Mouse (Mus musculus): ENCODE results near the gene Tgoln1. TPM values are rescaled to one million over a fixed set of nuclear protein-coding genes. Genes with fewer than 3 reads are reported as not detected.

Gene Tgoln1
- polyA plus RNA-seq, 1 experiment from 2014 or later: 120 TPM

GRCm38 (mm10) chr6:72600771-72601170 lies 16.0 kb downstream of the Tgoln1 start:
- Histone ChIP-seq H3K27ac (ENCODE audit: low read length) (no peak overlapping the region), H3K9me3 (ENCODE audit: low read length) (no peaks in the 10 kb centered on the region), H3K27me3 (replicated peaks; ENCODE audit: insufficient read depth, low read length) (no peaks in the 10 kb centered on the region), H3K36me3 (ENCODE audit: insufficient read depth, low read length) (0 out of 2 replicates have a peak, but pooled peaks cover 10% of the 10 kb centered on the region), H3K4me2 (replicated peaks; ENCODE audit: low read depth, low read length) (no peak overlapping the region), H3K9ac (replicated peaks; ENCODE audit: low read depth) (no peak overlapping the region), H3K4me3 (ENCODE audit: low read depth, low read length) (no peak overlapping the region), H3K4me1 (ENCODE audit: insufficient read depth, low read depth, low read length) (peaks cover 24% of the 10 kb centered on the region)
- 81% methylated on average over 12 of the region's 12 CpGs for whole genome bisulfite sequencing
- ATAC-seq (no peak), DNase-seq (ENCODE audit: low spot score) (no peak)
- no peak for TF ChIP-seq CTCF (IDR thresholded peaks at IDR 0.05)
- no peak for TF ChIP-seq EP300 (IDR thresholded peaks at IDR 0.05)

GRCm38 (mm10) chr6:72600216-72600615 lies 16.6 kb downstream of the Tgoln1 start:
- peaks cover 24% of the 10 kb centered on the region for H3K4me1 ChIP-seq (ENCODE audit: insufficient read depth, low read depth, low read length)

GRCm38 (mm10) chr6:72598791-72599557 lies 17.8 kb downstream of the Tgoln1 start:
- ATAC-seq (peak; percentile 11), DNase-seq (ENCODE audit: low spot score) (peak; percentile 53)

More at GRCm38 (mm10) chr6:72600216-72600615, 16.6 kb downstream of the Tgoln1 start:
- Histone ChIP-seq H3K9me3 (ENCODE audit: low read length) (no peaks in the 10 kb centered on the region), H3K9ac (replicated peaks; ENCODE audit: low read depth) (no peak overlapping the region), H3K27ac (ENCODE audit: low read length) (no peak overlapping the region), H3K36me3 (ENCODE audit: insufficient read depth, low read length) (0 out of 2 replicates have a peak, but pooled peaks cover 7% of the 10 kb centered on the region), H3K27me3 (replicated peaks; ENCODE audit: insufficient read depth, low read length) (no peaks in the 10 kb centered on the region), H3K4me2 (replicated peaks; ENCODE audit: low read depth, low read length) (no peak overlapping the region), H3K4me3 (ENCODE audit: low read depth, low read length) (no peak overlapping the region)
- no peak for TF ChIP-seq CTCF (IDR thresholded peaks at IDR 0.05)
- TF ChIP-seq EP300 (IDR thresholded peaks at IDR 0.05): no peak
- DNase-seq (ENCODE audit: low spot score): no peak
- ATAC-seq: no peak
- WGBS: 78% methylated on average over 6 of the region's 6 CpGs

GRCm38 (mm10) chr6:72597956-72598753 lies 18.6 kb downstream of the Tgoln1 start, which contains the start of the genes Elmod3 and Retsat:
Gene Elmod3 (minus strand): TSS chr6:72598413.
Gene Retsat (plus strand): TSS chr6:72598475.
- TF ChIP-seq CTCF (IDR thresholded peaks at IDR 0.05): no peak
- peak; percentile 54; the same call in 1 of the 2 replicates for TF ChIP-seq EP300 (IDR thresholded peaks at IDR 0.05)
- Histone ChIP-seq H3K9ac (replicated peaks; ENCODE audit: low read depth) (peak within 1 kb of the TSS; percentile 47), H3K27ac (ENCODE audit: low read length) (peak within 1 kb of the TSS; percentile 90), H3K9me3 (ENCODE audit: low read length) (no peaks in the 10 kb centered on the region), H3K4me2 (replicated peaks; ENCODE audit: low read depth, low read length) (peak within 1 kb of the TSS; percentile 68), H3K36me3 (ENCODE audit: insufficient read depth, low read length) (no peaks in the 10 kb centered on the region), H3K27me3 (replicated peaks; ENCODE audit: insufficient read depth, low read length) (no peaks in the 10 kb centered on the region), H3K4me1 (ENCODE audit: insufficient read depth, low read depth, low read length) (peaks cover 24% of the 10 kb centered on the region), H3K4me3 (ENCODE audit: low read depth, low read length) (peak within 1 kb of the TSS; percentile 50)
- under 1% methylated on average over 38 of the region's 38 CpGs for WGBS
- DNase-seq (ENCODE audit: low spot score) (peak; percentile 99), ATAC-seq (peak; percentile 84)

More at GRCm38 (mm10) chr6:72598791-72599557, 17.8 kb downstream of the Tgoln1 start:
- H3K4me1 ChIP-seq (ENCODE audit: insufficient read depth, low read depth, low read length): peaks cover 24% of the 10 kb centered on the region
- TF ChIP-seq EP300 (IDR thresholded peaks at IDR 0.05) (no peak), CTCF (IDR thresholded peaks at IDR 0.05) (no peak)
- 0 out of 2 replicates have a peak, but pooled peaks cover 5% of the 10 kb centered on the region for H3K36me3 ChIP-seq (ENCODE audit: insufficient read depth, low read length)
- H3K4me2 ChIP-seq (replicated peaks; ENCODE audit: low read depth, low read length): peak overlapping the region; percentile 68
- peak overlapping the region; percentile 47 for H3K9ac ChIP-seq (replicated peaks; ENCODE audit: low read depth)
- H3K9me3 ChIP-seq (ENCODE audit: low read length): no peaks in the 10 kb centered on the region
- H3K27me3 ChIP-seq (replicated peaks; ENCODE audit: insufficient read depth, low read length): no peaks in the 10 kb centered on the region
- H3K27ac ChIP-seq (ENCODE audit: low read length): peak overlapping the region; percentile 90
- H3K4me3 ChIP-seq (ENCODE audit: low read depth, low read length): peak overlapping the region; percentile 50
- WGBS: 22% methylated on average over 12 of the region's 12 CpGs

- WGBS: 18% methylated on average over 13 of the region's 13 CpGs
- Histone ChIP-seq H3K4me3 (ENCODE audit: low read depth, low read length) (peak overlapping the region; percentile 50), H3K27ac (ENCODE audit: low read length) (peak overlapping the region; percentile 88), H3K27me3 (replicated peaks; ENCODE audit: insufficient read depth, low read length) (no peaks in the 10 kb centered on the region), H3K9me3 (ENCODE audit: low read length) (no peaks in the 10 kb centered on the region), H3K9ac (replicated peaks; ENCODE audit: low read depth) (peak overlapping the region; percentile 47), H3K4me2 (replicated peaks; ENCODE audit: low read depth, low read length) (peak overlapping the region; percentile 68), H3K36me3 (ENCODE audit: insufficient read depth, low read length) (no peaks in the 10 kb centered on the region; the same call in 1 of the 2 replicates), H3K4me1 (ENCODE audit: insufficient read depth, low read depth, low read length) (peaks cover 24% of the 10 kb centered on the region)
- ATAC-seq (peak; percentile 71), DNase-seq (ENCODE audit: low spot score) (peak; percentile 92)
- TF ChIP-seq EP300 (IDR thresholded peaks at IDR 0.05) (peak; percentile 75), CTCF (IDR thresholded peaks at IDR 0.05) (peak; percentile 52)
Measured at GRCm38 (mm10) chr6:72597083-72597874, 19.5 kb downstream of the Tgoln1 start.
